Mouse (Mus musculus) cerebellum, adult 11-12 months (tissue): ENCODE data around the gene Cbwd1.

Experiments used
- DNase-seq: peaks from one replicate; pipeline ENCODE4 v3.0.0; 2022

Gene Cbwd1

DNA sequence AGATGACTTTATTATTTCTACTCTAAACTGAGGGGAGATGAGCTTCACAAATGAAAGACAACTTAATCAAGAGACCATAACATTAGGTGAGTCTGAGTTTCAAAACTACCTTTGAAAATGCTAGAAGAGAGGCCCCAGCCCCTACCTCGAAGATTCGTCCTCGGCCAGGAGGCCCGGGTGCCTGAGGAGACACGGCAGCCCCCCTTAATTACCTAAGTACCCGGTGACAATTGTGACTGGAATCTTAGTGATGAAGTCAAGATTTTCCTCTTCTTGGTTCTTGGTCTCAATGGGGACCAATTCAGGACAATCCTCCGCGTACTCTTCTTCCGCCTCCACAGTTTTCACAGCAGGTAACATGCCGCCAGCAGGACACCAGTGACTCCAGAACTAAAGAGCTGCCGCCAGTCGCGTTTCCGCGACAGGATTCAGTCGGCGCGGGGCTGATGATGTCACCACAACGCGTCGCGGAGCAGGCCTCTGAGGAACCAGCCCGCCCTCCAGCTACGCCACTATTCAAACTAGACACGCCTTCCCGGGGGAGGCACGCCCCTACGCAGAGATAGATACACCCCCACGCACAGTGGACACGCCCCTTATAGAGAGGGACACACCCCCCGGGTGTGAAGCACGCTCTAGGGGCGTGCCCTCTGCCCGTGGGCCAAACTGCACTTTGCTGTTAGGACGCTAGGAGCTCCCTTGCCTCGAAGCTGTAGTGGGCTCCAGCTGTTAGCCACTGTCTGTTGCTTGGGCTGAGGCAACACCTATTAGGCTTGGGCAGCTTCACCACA lies at the start of gene Cbwd1:
Gene Cbwd1, minus strand, starts transcription at position 439 of the 791 bp plus-strand sequence.
- DNase-seq: peak; percentile 95

DNA sequence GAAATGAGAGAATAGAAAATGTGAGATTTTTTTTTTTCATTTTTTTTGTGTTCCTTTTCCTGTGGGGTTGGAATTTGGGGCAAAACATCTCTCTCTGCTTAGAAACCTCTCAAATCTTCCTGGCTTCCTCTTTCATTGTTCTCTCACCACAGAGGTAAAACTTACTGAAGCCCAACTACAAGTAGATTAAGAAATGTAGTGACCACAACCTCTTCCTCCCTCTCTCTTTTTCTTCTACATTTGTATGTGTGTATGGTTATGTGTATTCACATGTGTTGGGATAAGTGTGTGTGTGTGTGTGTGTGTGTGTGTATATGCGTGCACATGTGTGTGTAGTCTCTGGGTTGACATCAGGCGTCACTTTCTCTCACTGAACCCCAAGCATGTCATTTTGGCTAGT lies 47.1 kb upstream of the Cbwd1 start:
- DNase-seq: no peak

DNA sequence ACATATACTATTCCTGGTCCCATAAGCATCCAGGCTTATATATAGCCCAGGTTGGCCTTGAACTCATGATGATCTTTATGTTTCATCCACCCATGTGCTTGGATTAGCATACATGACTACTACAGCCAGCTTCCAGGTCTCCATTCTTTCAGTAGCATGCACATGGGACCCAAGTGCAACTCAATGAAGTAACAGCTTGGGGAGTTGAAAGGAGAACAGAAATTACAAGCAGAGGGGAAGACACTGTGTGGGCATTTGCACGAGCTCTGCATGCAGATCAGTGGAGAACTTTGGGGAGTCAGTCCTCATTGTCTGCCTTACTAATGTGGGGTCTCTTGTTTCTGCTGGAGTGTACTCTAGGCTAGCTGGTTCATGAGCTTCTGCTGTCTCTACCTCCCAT lies 45.3 kb upstream of the Cbwd1 start:
- DNase-seq: no peak

DNA sequence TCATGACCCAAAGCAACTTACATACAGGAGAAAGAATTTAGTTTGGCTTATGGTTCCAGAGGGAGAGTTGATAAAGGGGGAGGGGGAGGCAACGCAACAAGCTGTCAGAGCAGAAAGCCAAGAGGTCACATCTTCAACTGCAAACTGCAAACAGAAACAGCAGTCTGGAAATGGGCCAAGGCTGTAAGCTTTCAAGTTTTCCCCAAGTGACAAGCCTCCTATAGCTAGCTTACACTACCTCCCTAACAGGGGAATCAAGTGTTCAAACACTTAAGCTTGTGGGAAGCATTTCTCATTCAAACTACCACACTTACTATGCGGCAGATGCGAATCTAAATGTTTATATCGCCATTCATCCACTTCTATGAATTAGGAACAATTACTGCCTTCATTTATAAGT lies 42.4 kb upstream of the Cbwd1 start:
- DNase-seq: no peak

DNA sequence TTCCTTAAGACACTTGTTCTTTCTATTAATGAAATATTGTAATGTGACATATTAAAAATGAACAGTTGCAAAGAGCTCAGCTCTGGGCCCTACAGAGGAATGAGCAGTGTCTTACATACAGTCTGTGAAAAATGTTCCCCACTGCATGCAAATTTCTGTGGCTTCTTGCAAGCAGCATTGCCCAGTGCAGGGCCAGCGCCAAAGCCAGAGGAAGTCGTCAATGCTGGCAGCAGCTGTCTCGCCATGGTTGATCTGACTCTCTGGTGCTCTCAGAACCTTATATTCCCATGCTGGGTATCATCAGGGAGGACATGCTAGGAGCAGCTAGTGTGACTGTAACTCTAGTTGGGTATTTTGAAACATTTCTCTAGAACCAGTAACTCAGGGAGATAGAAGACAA lies 41.4 kb upstream of the Cbwd1 start:
- DNase-seq: no peak

DNA sequence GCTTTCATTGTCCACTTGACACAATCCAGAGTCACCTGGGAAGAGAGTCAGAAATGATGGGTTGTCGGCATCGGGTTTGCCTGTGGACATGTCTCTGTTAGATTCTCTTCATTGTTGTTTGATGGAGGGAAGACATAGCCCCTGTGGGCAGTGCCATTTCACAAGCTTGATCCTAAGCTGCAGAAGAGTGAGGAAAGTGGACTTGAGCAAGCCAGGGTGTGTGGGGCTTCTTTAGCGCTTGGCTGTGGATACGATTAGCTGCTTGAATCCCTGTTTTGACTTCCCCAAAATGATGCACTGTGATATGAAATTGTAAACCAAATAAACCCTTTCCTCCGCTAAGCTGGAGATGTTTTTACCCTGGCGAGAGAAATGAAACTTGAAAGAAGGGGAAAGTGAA lies 40.6 kb upstream of the Cbwd1 start:
- no peak for DNase-seq

DNA sequence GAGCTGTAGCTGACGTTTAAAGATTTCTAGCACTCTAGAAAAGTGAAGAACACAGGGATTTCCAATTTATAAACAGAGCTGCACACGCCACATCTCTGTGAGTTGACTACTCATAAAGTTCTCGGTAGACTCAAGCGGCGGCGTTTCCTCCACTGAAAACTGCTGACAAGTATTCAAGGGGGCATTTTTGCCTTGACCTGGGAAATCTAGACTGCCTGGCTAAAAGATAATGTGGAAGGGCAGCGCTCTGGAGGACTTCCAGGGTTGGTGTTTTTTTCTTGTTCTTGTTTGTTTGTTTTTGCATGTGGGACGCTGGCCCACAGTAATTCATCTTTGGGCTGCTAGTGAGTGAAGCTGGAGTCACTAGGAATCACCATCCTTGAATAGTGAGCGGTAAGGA lies 38.7 kb upstream of the Cbwd1 start:
- no peak for DNase-seq

DNA sequence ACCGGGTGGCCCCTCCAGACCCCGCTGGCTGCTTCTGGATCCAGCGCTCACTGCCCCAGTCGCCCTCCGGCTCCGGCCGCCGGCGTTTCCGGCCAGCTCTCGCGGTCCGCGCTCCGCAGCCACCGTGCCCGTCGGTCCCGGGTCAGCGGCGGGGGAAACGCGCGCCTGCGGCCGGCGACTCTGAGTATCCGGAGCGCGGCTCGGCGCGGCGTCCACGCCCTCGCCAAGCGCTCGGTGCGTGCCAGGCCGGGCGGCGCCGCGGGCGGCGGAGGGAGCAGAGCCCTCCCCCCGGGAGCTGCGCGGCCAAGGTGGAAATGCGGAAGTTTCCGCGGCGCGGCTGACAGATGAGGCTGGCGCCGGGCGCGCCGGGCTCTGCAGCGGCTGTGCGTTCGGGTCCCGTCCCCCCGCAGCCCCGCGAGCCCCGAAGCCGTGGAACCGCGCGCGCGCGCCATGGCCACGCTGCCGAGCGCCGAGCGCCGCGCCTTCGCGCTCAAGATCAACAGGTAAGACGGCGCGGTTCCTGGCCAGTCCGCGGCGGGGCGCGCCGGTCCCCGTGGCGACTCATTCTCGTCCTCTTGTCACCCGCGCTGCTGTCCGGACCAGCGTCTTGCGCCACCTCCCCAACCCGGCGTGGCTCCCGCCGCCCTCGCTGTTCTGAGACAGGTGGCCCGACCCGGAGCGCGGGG lies 37.9 kb upstream of the Cbwd1 start, which contains the start of gene Dock8:
Gene Dock8, plus strand, starts transcription at position 334 of the 686 bp plus-strand sequence.
- DNase-seq: no peak

DNA sequence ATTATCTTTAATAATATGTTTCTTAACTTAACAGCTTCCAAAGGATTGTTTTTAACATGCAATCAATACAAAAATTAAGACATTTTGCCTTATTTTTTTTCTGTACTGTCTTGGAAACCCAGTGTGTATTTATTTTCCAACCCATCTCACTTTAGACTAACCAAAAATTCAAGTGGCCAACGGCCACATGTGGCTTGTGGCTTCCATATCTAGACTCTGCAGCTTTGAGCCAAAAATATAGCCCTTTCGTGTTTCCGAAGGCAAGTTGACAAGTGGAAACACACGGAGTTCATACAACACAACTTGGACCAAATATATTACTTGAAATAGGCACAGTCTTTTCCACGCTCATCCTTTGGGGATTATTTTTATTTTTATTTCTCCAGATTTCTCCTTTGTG lies 37.2 kb upstream of the Cbwd1 start:
- no peak for DNase-seq

DNA sequence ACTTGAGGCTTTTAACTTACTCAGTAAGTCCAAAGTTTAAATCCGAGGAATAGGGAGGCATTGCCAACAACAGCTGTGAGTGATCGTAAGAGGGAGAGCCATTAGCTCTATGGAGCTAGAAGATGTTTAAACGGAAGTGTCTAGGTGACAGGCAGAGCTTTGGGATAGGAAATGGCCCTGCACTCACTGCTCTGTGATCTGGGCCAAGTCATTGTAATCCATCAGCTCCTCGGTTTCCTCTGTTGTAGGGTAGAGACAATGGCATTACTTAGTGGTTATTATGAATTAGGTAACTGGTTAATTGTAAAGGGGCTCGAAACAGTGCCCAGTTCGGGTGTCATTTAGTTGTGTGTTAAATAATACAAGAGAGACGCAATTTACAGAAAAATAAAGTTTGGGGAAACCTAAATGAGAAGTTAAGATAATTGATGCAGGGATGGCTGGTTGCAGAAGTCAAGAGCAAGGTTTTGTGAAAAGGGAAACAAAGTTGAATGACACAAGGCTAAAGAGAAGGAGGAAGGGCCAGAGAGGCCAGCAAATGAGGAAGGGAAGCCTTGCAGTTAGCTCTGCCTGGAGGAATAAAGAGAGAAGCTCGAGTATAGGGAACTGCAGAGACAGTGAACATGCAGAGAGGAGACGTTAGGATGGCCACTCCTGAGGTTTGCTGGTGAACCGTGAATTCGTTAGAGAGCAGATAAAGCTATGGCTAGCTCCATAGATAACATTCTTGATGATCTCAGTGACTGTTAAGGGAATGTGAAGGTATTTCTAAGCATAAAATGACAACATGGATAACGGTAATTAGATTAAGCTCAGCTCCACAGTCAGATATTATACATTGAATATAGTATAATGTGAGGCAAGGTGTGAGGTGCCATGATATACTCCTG lies 35.6 kb upstream of the Cbwd1 start:
- no peak for DNase-seq

DNA sequence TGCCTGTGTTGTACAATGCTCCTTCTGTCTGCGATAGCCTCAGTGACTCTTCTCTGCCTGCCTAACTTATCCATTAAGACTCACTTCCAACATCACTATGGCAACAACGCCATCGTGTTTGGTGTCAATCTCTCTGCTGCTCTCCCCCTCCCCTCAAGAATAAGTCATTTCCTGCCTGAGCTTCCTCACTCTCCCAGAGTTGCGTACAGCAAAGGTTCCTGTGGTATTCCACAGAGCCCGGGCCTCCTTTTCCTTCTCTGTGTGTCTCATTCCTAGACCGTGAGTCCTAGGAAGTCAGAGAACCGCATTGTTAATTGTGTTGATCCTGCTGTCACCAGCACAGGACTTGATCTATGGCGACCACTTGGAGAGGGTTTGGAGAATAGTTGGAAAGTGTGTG lies 33.5 kb upstream of the Cbwd1 start:
- DNase-seq: no peak

DNA sequence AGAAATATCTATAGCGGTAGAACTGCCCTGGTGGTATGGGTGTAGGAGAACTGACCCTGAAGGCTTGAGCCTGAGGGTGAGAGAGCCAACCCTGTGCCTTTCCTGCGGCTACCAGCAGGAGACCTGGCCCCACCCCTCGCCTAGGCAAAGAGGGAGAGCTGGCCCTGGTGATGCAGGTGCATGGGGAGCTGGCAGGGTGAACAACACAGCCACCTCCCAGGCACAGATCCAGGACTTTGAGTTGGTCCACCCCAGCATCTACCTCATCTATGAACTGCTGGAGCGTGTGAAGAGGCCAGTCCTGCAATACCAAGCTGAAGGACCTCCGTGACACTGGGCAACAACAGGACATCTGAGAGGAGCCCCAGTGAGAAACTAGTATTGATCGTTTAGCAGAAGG lies 32.1 kb upstream of the Cbwd1 start:
- DNase-seq: no peak

DNA sequence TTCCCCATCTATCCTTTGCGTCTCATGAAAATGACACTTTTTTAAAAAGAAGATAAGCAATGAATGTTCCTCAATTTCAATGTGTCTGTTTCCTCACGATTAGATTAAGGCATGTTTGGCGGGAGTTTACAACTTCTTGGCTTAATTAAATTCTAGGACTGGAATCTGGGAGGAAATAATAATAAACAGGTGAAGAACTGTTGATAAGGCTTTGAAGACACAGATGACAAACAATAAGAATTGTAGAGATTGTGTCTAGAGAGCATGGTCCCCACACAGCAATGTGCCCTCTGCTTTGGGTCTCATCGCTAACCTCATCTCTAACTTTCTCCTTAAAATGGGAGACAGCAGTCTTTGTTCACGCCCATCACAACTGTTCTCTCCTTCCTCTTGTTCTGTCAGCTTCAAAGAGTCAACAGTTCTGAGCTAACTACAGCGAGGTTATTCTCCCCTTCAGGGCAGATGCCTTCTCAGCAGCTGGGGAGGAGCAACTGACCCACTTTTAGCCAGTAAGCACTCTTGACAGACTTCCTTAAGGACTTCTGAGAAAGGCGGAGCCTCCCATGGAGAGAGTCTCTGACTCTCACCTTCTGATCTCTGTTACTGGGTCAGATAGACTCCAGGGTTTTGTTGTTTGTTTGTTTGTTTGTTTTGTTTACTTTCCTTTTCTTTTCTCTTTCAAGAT lies 28.9 kb upstream of the Cbwd1 start:
- no peak for DNase-seq

DNA sequence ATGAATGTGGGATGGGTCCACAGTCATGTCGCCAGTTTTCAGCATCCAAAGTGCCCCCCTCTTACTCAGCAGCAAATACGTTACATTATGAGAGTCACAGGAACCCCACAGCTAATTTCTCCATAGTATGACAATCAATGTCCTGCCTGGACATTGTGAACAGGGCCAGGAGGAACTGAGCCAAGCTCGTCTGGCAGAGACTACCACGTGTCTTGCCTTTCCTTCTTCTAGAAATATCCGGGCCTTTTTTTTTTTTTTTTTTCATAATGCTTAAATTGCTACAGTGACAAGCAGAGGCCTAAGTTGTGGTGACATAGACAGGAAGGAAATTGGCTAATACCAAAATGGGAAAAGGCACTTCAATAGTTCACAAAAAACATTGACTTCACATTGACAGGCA lies 27.4 kb upstream of the Cbwd1 start:
- DNase-seq: no peak

DNA sequence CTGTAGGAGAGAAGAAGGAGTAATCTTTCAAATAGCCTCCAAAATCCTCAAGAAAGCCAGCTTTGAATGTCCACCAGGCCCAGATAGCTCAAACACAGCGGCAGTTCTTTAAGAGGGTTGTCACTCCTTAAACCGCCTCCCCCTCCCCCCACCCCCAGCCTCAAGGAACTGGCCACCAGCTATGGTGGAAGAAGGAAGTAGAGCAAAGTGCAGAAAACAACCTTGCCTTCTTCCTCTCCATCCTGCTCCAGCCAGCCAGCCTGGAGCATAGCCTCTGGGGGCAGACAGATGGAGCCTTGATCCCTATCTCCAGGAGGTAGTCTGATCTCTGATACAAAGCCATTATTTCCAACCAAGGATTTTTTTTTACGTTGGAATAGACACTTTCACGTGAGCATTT lies 25.9 kb upstream of the Cbwd1 start:
- DNase-seq: no peak

DNA sequence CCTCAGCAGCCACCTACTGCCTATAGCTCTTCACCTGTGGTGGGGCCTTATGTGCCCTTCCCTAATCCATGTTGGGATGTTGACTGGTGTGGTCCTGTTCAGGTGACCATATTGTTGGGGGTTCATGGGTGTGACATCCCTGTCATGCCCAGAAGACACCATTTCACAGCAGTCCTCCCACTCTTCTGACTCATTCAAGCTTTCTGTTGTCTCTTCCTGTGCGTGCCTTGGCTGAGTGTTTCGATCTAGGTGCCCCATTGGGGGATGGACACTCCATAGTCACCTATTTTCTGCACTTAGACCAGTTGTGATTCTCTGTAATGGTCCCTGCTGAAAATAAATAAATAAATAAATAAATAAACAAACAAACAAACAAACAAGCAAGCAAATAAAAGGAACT lies 23.6 kb upstream of the Cbwd1 start:
- DNase-seq: no peak

DNA sequence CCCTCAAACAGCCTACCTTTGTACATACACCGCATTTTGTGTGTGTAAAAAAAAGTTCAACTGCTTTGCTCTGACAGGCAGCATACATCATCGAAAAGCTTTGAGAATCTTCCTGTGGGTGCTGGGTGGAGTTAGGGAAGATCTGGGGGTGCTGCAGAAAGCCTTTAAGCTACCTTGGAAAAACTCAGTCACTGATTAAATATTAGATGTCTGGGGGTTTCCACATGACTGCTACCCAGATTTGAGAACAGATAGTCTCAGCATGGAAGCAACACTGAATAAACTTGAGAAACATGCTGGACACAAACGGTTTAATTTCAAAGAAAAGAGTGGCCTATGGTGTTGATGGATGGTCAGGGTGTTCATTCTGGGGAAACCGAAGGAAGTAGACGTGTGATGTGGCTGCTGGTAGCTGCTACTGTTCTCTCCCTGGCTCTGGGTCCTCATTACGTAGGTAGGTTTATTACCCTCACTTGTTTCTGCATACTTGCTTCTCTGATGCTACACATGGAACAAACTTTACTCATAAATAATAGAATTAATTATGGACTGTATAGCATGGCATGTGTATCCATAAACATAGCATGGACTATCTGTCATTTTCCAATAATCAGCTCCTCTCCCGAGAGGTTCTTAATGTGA lies 22.6 kb upstream of the Cbwd1 start:
- DNase-seq: no peak

DNA sequence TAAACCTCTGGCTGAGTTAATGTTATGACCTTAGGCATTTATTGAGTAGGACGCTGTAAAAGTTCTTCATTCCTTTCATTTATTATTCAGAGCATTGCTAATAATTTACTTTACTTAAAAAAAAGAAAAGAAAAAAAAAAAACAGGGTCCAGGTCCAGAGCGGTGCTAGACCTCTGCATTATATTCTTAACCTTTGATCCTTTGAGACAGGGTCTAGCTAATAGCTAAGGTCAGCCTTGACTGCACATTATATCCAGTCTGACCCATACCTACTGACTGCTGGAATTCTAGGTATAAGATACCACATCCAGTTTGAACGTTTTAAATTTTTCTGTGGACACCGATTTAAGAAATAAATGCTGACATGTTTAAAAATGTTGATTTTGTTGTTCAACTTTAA lies 21.6 kb upstream of the Cbwd1 start:
- DNase-seq: no peak

DNA sequence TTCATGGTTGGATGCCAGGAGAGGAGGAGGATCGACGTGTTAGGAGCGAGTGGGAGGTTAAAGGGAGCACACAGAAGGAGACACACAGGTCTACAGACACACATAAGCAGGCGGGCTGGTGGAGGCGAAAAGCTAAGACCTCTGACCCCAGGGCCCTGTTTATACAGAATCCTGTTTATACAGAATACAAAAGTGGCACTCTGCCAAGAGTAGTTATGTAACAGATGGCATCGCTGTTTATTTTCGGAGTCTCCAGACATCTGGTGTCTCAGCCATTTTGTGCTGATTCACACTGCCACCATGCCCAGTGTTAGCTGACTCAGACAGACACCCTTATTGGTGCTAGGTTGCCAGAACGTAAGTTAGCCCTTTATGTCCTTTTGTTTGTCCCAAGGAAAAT lies 19.9 kb upstream of the Cbwd1 start:
- DNase-seq: peak; percentile 51

DNA sequence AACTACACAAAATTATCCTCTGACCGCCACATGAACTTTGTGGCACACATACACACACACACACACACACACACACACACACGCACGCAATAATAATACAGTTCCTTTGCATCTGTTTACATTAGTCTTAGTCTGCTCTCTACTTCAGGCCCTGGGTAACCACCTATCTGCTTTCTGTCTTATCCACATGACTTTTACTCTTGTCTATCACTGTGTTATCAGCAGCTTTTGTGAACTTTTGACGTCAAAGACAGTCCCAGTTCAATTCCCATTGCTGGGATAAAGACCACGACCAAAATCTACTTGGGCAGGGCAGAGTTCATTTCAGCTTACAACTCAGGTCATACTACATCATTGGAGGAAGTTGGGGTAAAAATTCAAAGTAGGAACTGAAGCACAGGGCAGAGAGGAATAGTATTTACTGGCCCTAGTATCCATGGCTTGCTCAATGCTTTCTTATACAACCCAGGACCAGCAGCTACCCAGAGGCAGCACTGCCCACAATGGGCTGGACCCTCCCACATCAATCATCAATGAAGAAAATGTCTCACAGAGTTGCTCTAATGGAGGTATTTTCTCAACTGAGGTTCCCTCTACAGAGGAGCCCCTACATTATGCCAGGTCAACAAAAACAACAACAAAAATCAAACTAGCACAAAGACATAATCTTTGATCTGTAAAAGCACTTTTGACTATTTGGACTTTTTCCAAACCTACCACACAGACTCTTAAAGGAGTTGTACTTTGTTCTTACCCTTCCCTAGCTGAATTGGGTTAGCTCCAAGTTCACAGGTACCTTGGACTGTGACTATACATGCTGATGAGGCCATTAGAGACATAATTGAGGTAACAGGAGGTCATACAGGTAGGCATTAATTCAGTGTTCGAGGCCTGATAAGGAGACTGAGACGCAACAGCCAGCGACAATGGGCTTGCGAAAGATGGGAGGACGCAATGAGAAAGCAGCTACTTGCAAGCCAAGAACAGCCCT lies 17.7 kb upstream of the Cbwd1 start:
- no peak for DNase-seq

DNA sequence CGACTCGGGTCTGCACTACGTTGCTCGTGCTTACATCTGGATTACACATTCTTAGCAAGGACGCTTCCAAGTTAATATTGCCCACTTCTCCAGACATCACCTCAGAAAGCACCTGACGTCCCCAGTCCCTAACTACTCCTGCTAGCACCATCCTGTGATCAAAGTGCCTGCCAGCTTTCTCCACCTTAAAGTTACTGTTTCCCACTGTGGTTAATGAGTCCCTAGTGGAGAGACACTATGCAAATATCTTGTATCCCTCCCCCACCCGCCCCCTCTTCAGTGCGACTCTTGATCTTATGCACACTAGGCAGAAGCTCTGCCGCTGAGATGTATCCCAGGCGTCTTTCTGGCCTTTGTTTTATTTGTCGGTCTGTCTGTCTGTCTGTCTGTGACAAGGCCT lies 16.6 kb upstream of the Cbwd1 start:
- DNase-seq: no peak
